Comparison of ENCODE assay signal across 12 mouse cellular contexts in genomic region chr1:39464760-39465159, GRCm38 (mm10).
"Had no signal": no experiment of that assay in that cellular context is flagged by ENCODE, and none has a peak within 500 bp of the region (broad histone marks: within the 10 kb centered on the region; RNA-seq: fewer than 3 reads in every experiment).

No protein-coding gene starts in this region.

- DNase-seq: kidney, postnatal 14 days; lung, adult 2 months; lung, postnatal 36 days; thymus, postnatal 4 days had no signal

- H3K4me2 ChIP-seq: limb, embryonic 13.5 days; liver, embryonic 15.5 days; midbrain, embryonic 13.5 days; neural tube, embryonic 15.5 days had no signal

- H3K4me1 ChIP-seq: midbrain, embryonic 13.5 days; neural tube, embryonic 15.5 days had no signal

- H3K36me3 ChIP-seq: limb, embryonic 13.5 days; liver, embryonic 15.5 days; midbrain, embryonic 13.5 days; neural tube, embryonic 15.5 days had no signal

- H3K4me3 ChIP-seq: left cerebral cortex, adult 2 months; limb, embryonic 13.5 days; liver, embryonic 15.5 days; midbrain, embryonic 13.5 days; myocyte; neural tube, embryonic 15.5 days had no signal

- H3K27me3 ChIP-seq: limb, embryonic 13.5 days; liver, embryonic 15.5 days; midbrain, embryonic 13.5 days; neural tube, embryonic 15.5 days had no signal

- H3K9ac ChIP-seq: limb, embryonic 13.5 days; liver, embryonic 15.5 days; midbrain, embryonic 13.5 days; neural tube, embryonic 15.5 days had no signal

- H3K27ac ChIP-seq: left cerebral cortex, adult 2 months; limb, embryonic 13.5 days; liver, embryonic 15.5 days; midbrain, embryonic 13.5 days; neural tube, embryonic 15.5 days; stomach, postnatal 0 days had no signal

- ATAC-seq: lung, postnatal 0 days; midbrain, embryonic 13.5 days had no signal

- H3K9me3 ChIP-seq: limb, embryonic 13.5 days; liver, embryonic 15.5 days; midbrain, embryonic 13.5 days; neural tube, embryonic 15.5 days had no signal
